Comparison of ENCODE assay signal across 8 mouse cellular contexts in the genomic region with DNA sequence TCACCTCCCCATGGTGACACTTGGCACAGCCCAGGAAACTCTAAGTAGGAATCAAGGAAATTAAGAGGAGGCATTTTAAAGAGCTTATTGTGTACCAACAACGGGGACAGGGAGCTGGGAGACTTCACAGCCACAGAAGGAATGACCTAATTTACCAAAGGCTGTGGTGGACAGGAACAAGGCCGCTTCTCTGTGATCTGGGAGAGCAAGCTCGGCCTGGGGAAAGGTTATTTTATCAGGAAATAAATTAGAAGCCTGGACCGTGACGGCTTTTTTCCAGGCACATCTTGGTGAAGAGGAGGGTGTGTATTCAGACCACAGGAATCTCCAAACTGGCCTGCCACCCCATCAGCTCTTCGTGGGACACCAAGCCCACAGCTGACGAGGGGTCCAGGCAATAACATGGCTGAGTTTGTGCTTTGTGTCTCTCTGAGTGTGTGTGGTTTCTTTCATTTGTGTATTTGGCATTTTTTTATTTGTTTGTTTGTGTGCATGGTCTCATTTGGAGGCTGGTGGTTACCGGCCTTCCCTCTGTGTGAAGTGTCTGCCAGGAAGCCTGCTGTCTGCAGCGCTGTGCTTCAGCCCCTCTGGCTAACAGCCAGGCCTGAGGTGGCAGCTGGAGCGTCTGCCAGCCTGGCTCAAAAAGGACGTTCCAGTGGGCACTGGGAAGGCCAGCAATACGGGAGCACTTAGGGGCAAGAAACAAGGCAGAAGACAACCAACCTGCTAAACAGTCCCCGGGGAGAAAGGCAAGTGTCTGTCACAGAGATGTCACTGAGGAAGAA.
DNase-seq lines count a peak whose midpoint lies in the region; ATAC-seq and TF ChIP-seq lines count a peak whose summit lies in the region.

No protein-coding gene starts in this region.

- no peak for TF ChIP-seq CTCF in heart, adult 2 months (IDR thresholded peaks at IDR 0.05)

- no peak overlapping the region for H3K9ac ChIP-seq in kidney, embryonic 15.5 days
- H3K9ac ChIP-seq in heart, adult 2 months (ENCODE audit: low read depth, low read length): peak overlapping the region; percentile 46
- H3K9ac ChIP-seq in kidney, embryonic 16.5 days (replicated peaks; ENCODE audit: low read length): no peak overlapping the region

- no peaks in the 10 kb centered on the region for H3K79me2 ChIP-seq in heart, adult 2 months (replicated peaks; ENCODE audit: control insufficient read depth, insufficient read depth, low read length)

- H3K36me3 ChIP-seq in kidney, embryonic 15.5 days: no peaks in the 10 kb centered on the region
- H3K36me3 ChIP-seq in heart, adult 2 months (ENCODE audit: control insufficient read depth, insufficient read depth, low read length): peaks cover 5% of the 10 kb centered on the region; the same call in 1 of the 2 replicates
- no peaks in the 10 kb centered on the region for H3K36me3 ChIP-seq in kidney, embryonic 16.5 days (ENCODE audit: insufficient read depth, low read length)

- 35% methylated on average over 13 of the region's 13 CpGs for WGBS in kidney, embryonic 15.5 days
- WGBS in heart, adult 2 months: 19% methylated on average over 13 of the region's 13 CpGs
- WGBS in kidney, embryonic 16.5 days: 30% methylated on average over 13 of the region's 13 CpGs

- DNase-seq in kidney, adult 11 months: peak; percentile 9
- DNase-seq in heart, adult 2 months: peak; percentile 71 to 83
- peak; percentile 32 for DNase-seq in lung, postnatal 10 days
- DNase-seq in right cerebral cortex, postnatal 14 days: peak; percentile 71
- no peak for DNase-seq in thymus, postnatal 0 days (ENCODE audit: low spot score)

- no peak for TF ChIP-seq EP300 in heart, adult 2 months (IDR thresholded peaks at IDR 0.05; ENCODE audit: insufficient read depth, low read depth, low read length)

- intact Hi-C loops in heart, adult 2 months (cut with DNase I): no loop called here

- H3K4me1 ChIP-seq in kidney, embryonic 15.5 days: 0 out of 2 replicates have a peak, but pooled peaks cover 9% of the 10 kb centered on the region
- peaks cover 3% of the 10 kb centered on the region for H3K4me1 ChIP-seq in heart, adult 2 months (ENCODE audit: control insufficient read depth, insufficient read depth, low read length)
- H3K4me1 ChIP-seq in kidney, embryonic 16.5 days (ENCODE audit: insufficient read depth, low read length): no peaks in the 10 kb centered on the region

- no peaks in the 10 kb centered on the region for H3K27me3 ChIP-seq in kidney, embryonic 15.5 days
- H3K27me3 ChIP-seq in heart, adult 2 months (ENCODE audit: control insufficient read depth, insufficient read depth, low read length): no peaks in the 10 kb centered on the region
- H3K27me3 ChIP-seq in kidney, embryonic 16.5 days (ENCODE audit: insufficient read depth, low read length): no peaks in the 10 kb centered on the region

- H3K4me2 ChIP-seq in kidney, embryonic 15.5 days: no peak overlapping the region
- H3K4me2 ChIP-seq in kidney, embryonic 16.5 days (replicated peaks; ENCODE audit: low read depth, low read length): no peak overlapping the region

- H3K4me3 ChIP-seq in kidney, embryonic 15.5 days (replicated peaks): no peak overlapping the region
- no peak overlapping the region for H3K4me3 ChIP-seq in heart, adult 2 months
- H3K4me3 ChIP-seq in kidney, embryonic 16.5 days (ENCODE audit: low read length): no peak overlapping the region

- no peak for ATAC-seq in kidney, embryonic 15.5 days (replicated peaks; ENCODE audit: low FRiP score)
- ATAC-seq in common myeloid progenitor, adult 5-6 weeks (replicated peaks; ENCODE audit: low read depth, poor library complexity, severe bottlenecking): peak; percentile 45; the same call in 1 of the 2 replicates
- ATAC-seq in kidney, embryonic 16.5 days (ENCODE audit: low FRiP score, low TSS enrichment): 0 out of 2 replicates have a peak, but pooled peaks have one; percentile 59

- no peak overlapping the region for H3K27ac ChIP-seq in kidney, embryonic 15.5 days
- peak overlapping the region; percentile 68 for H3K27ac ChIP-seq in heart, adult 2 months
- H3K27ac ChIP-seq in kidney, embryonic 16.5 days (ENCODE audit: low read length): no peak overlapping the region

- no peaks in the 10 kb centered on the region for H3K9me3 ChIP-seq in kidney, embryonic 15.5 days (replicated peaks)
- H3K9me3 ChIP-seq in kidney, embryonic 16.5 days (ENCODE audit: low read length): no peaks in the 10 kb centered on the region

- TF ChIP-seq POLR2A in heart, adult 2 months (IDR thresholded peaks at IDR 0.05; ENCODE audit: insufficient read depth, low read depth, low read length): no peak
